Mouse (Mus musculus): ENCODE results near the gene Kif20b.

DNA sequence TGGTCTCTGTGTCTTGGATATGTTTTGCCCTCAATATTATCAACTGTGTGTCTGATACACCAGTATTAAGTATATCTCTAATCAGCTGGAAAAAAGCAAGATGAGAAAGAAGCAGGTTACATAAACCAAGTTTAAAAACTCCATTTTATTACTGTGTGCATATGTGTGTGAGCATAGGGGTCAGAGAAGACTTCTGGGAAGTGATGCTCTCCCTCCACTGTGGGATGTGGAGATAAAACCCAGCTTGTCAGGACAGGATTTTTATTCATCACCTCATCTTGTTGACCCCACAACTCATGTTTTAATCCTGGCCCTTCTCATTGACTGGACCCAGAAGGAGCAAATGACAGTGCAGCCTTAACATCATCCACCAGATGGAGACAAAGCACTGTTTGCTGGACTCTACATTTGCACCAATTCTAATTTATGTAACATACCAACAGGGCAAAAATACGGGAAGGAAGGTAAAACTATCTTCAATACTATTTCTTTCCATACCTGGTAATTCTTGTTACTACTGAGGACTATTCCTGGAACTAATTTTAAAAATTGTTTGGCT lies 70.9 kb downstream of the Kif20b start:
- TF ChIP-seq POLR2A (IDR thresholded peaks at IDR 0.05; ENCODE audit: insufficient read depth, low read depth, low read length) = no peak
- no peak for TF ChIP-seq CTCF (IDR thresholded peaks at IDR 0.05; ENCODE audit: insufficient read depth, low read depth, low read length)

Data from olfactory bulb, adult 2 months (tissue).